Mouse (Mus musculus): ENCODE measurements around the gene Coq10a. TPM values are rescaled to one million over a fixed set of nuclear protein-coding genes. Genes with fewer than 3 reads are reported as not detected.
"Not testable (repeated sequence)": the region's sequence is repeated elsewhere in the genome, so short reads cannot be mapped to it uniquely, and the experiment has no call there.

The Coq10a gene
- polyA plus RNA-seq, 1 experiment from 2014 or later = 14.5 TPM

DNA sequence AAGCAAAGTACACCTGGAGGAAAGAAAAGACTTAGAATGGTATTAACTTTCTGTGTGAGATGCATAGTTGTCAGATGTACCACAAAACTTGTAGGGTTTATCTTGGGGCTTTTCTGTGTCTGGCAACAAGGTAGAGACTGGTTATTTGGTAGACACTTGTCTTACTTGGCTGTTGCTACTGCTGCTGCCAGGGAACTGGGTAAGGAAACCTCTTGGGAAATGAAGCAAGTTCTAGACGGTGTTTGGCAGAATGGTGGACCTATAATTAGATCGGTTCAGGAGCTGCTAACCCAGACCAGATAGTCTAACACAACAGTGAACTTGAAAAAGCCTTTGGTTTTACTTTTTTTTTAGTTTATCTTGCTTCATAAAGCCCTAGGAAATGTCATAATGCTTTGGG lies 29.8 kb downstream of the Coq10a start:
- Histone ChIP-seq H3K9ac (no peak overlapping the region), H3K4me2 (peak overlapping the region; percentile 75), H3K27me3 (replicated peaks) (no peaks in the 10 kb centered on the region), H3K36me3 (no peaks in the 10 kb centered on the region; the same call in 1 of the 2 replicates), H3K9me3 (no peaks in the 10 kb centered on the region), H3K27ac (peak overlapping the region; percentile 98; the same call in 1 of the 2 replicates), H3K4me3 (replicated peaks) (peak overlapping the region; percentile 64), H3K4me1 (peaks cover 22% of the 10 kb centered on the region)
- 68% methylated on average over 2 of the region's 2 CpGs for WGBS
- no peak for ATAC-seq (ENCODE audit: insufficient read depth, low FRiP score, low read depth)

- WGBS = 14% methylated on average over 5 of the region's 5 CpGs
- no peaks in the 10 kb centered on the region for H3K27me3 ChIP-seq (replicated peaks)
- ATAC-seq (ENCODE audit: insufficient read depth, low FRiP score, low read depth) = no peak
Measured at GRCm38 (mm10) chr10:128338415-128338814, 30.4 kb downstream of the Coq10a start.

DNA sequence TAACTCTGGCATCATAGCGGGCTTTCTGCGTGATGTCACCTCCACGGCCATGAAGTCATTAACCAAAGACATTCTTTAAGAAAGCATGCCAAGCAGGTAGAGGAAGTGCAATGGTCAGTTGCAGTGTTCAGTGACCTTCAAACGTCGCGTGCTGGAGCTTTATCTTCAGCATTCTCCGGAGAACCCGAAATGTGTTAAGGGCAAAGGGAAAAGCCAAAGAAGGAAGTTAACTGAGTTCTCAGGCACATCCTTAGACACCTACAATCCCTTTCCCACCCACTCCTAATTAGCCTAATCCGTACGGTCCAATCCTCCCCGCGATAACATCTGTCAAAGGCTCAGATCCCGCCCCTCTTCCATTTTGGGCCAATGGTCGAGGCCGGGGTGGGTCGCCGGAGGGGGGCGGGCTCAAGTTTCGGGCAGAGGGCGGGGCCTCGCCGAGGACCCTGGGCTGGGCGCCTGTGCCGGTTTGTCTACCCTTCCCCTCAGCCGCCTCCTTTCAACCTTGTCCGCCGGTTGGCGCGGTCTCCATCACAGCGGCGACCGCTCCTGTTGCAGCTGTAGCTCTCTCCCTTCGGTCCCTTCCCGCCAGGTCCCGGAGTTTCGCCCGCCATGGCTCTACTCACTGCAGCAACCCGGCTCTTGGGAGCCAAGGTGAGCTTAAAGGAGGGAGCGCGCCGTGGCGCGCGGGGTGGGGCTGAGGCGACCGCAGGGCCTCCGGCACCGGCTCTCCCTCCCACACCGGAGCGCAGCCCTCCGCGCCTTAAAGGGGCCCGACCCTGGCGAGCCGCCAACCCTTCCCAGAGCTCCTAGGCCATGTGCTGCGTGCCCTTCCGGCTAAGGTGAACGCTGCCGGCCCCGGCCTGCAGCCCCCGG lies 31.3 kb downstream of the Coq10a start, which contains the start of gene Cs:
Cs (plus strand) TSS at position 429 of the 876 bp plus-strand sequence.
- 1% methylated on average over 61 of the region's 61 CpGs for WGBS
- peak within 1 kb of the TSS; percentile 64 for H3K4me3 ChIP-seq (replicated peaks)
- no peaks in the 10 kb centered on the region; the same call in 1 of the 2 replicates for H3K36me3 ChIP-seq
- peak within 1 kb of the TSS; percentile 75 for H3K4me2 ChIP-seq
- peak; percentile 95 for ATAC-seq (ENCODE audit: insufficient read depth, low FRiP score, low read depth)
- H3K9ac ChIP-seq = peak within 1 kb of the TSS; percentile 66
- peaks cover 22% of the 10 kb centered on the region for H3K4me1 ChIP-seq
- no peaks in the 10 kb centered on the region for H3K27me3 ChIP-seq (replicated peaks)
- peak within 1 kb of the TSS; percentile 98 for H3K27ac ChIP-seq
- H3K9me3 ChIP-seq = no peaks in the 10 kb centered on the region

More at GRCm38 (mm10) chr10:128338415-128338814, 30.4 kb downstream of the Coq10a start:
- Histone ChIP-seq H3K4me3 (replicated peaks) (peak overlapping the region; percentile 64), H3K4me1 (peaks cover 22% of the 10 kb centered on the region), H3K36me3 (no peaks in the 10 kb centered on the region; the same call in 1 of the 2 replicates), H3K9ac (peak overlapping the region; percentile 66), H3K9me3 (no peaks in the 10 kb centered on the region), H3K27ac (peak overlapping the region; percentile 98), H3K4me2 (peak overlapping the region; percentile 75)

GRCm38 (mm10) chr10:128336597-128336996 lies 32.2 kb downstream of the Coq10a start:
- Histone ChIP-seq H3K9me3 (no peaks in the 10 kb centered on the region), H3K4me1 (peaks cover 22% of the 10 kb centered on the region), H3K36me3 (no peaks in the 10 kb centered on the region; the same call in 1 of the 2 replicates), H3K9ac (no peak overlapping the region), H3K27ac (peak overlapping the region; percentile 98; the same call in 1 of the 2 replicates), H3K4me3 (replicated peaks) (peak overlapping the region; percentile 64; the same call in 1 of the 2 replicates), H3K4me2 (peak overlapping the region; percentile 69), H3K27me3 (replicated peaks) (no peaks in the 10 kb centered on the region)
- 73% methylated on average over 3 of the region's 3 CpGs for WGBS
- no peak for ATAC-seq (ENCODE audit: insufficient read depth, low FRiP score, low read depth)

GRCm38 (mm10) chr10:128336195-128336594 lies 32.6 kb downstream of the Coq10a start:
- H3K9me3 ChIP-seq = no peaks in the 10 kb centered on the region
- no peaks in the 10 kb centered on the region; the same call in 1 of the 2 replicates for H3K36me3 ChIP-seq
- 0 out of 2 replicates have a peak overlapping the region, but pooled peaks have one; percentile 98 for H3K27ac ChIP-seq
- ATAC-seq (ENCODE audit: insufficient read depth, low FRiP score, low read depth) = no peak
- no peaks in the 10 kb centered on the region for H3K27me3 ChIP-seq (replicated peaks)
- H3K4me2 ChIP-seq = no peak overlapping the region
- H3K9ac ChIP-seq = no peak overlapping the region
- WGBS = 86% methylated on average over 3 of the region's 3 CpGs
- H3K4me3 ChIP-seq (replicated peaks) = no peak overlapping the region
- H3K4me1 ChIP-seq = peaks cover 22% of the 10 kb centered on the region

DNA sequence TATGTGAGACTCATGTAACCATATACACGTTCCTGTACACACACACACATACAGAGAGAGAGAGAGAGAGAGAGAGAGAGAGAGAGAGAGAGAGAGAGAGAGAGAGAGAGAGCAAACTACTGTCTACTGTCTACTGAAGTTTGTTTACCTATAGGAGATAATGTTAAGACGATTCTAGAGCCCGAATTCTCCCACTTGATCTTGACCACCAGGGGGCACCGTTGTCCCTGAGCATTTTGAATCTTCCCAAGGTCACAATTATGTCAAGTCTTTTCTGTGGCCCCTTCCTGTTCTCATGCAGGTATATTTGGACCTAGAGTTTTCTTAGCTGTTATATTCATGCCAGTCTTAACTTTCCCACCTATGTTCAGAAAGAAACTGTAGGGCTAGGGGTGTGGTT lies 33.2 kb downstream of the Coq10a start:
- WGBS = 0% methylated on average over 4 of the region's 4 CpGs
- no peak overlapping the region for H3K27ac ChIP-seq
- no peak overlapping the region for H3K4me2 ChIP-seq
- peaks cover 22% of the 10 kb centered on the region for H3K4me1 ChIP-seq
- ATAC-seq (ENCODE audit: insufficient read depth, low FRiP score, low read depth) = no peak
- no peaks in the 10 kb centered on the region; the same call in 1 of the 2 replicates for H3K36me3 ChIP-seq
- no peaks in the 10 kb centered on the region for H3K27me3 ChIP-seq (replicated peaks)
- no peak overlapping the region for H3K9ac ChIP-seq
- H3K4me3 ChIP-seq (replicated peaks) = no peak overlapping the region
- H3K9me3 ChIP-seq = no peaks in the 10 kb centered on the region

DNA sequence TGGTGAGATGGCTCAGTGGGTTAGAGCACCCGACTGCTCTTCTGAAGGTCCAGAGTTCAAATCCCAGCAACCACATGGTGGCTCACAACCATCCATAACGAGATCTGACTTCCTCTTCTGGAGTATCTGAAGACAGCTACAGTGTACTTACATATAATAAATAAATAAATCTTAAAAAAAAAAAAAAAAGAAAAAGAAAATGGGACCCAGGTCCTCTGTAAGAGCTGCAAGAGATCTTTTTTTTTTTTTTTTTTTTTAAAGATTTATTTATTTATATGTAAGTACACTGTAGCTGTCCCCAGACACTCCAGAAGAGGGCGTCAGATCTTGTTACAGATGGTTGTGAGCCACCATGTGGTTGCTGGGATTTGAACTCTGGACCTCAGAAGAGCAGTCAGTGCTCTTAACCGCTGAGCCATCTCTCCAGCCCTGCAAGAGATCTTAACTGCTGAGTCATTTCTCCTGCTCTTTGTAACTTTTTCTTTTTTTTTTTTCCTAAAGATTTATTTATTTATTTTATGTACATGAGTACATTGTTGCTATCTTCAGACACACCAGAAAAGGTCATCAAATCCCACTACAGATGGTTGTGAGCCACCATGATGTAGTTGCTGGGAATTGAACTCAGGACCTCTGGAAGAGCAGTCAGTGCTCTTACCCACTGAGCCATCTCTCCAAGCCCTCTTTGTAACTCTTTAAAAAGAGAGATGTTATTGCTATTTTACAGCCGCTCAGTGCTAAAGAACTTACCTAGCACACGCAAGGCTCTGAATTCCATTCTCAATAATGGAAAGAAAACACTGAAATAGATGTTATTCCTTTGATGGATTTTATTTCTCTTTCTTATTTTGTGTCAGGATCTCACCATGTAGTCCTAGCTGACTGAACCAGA lies 36.2 kb downstream of the Coq10a start:
- H3K4me1 ChIP-seq = not testable (repeated sequence)

DNA sequence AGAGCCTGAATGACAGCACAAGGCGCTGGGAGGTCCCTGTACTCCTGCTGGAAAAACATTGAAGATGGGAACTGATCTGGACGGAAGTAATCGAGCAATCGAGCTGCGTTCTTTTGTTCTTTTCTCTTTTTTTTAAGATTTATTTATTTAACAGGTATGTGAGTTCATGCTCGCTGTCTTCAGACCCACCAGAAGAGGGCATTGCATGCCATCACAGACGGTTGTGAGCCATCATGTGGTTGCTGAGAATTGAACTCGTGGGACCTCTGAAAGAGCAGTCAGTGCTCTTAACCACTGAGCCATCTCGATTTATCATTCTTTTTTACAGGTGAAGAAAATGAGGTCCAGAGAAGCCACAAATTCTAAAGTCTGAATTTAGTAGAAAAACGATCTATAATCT lies 41.2 kb downstream of the Coq10a start:
- Histone ChIP-seq H3K4me1 (peaks cover 9% of the 10 kb centered on the region), H3K4me2 (no peak overlapping the region), H3K27me3 (replicated peaks) (no peaks in the 10 kb centered on the region), H3K4me3 (replicated peaks) (no peak overlapping the region), H3K9ac (no peak overlapping the region), H3K9me3 (no peaks in the 10 kb centered on the region), H3K36me3 (peaks cover 29% of the 10 kb centered on the region), H3K27ac (no peak overlapping the region)
- 85% methylated on average over 10 of the region's 10 CpGs for WGBS
- ATAC-seq (ENCODE audit: insufficient read depth, low FRiP score, low read depth) = no peak

More for the DNA sequence above, 36.2 kb downstream of the Coq10a start:
- H3K4me3 ChIP-seq (replicated peaks); H3K4me2 ChIP-seq; H3K9ac ChIP-seq; ATAC-seq (ENCODE audit: insufficient read depth, low FRiP score, low read depth); H3K9me3 ChIP-seq; H3K36me3 ChIP-seq; H3K27me3 ChIP-seq (replicated peaks); H3K27ac ChIP-seq: not testable (repeated sequence)
- WGBS = 79% methylated on average over 6 of the region's 6 CpGs

- peaks cover 29% of the 10 kb centered on the region for H3K36me3 ChIP-seq
- WGBS = 92% methylated on average over 8 of the region's 8 CpGs
- no peak overlapping the region for H3K9ac ChIP-seq
- ATAC-seq (ENCODE audit: insufficient read depth, low FRiP score, low read depth) = no peak
- H3K27me3 ChIP-seq (replicated peaks) = no peaks in the 10 kb centered on the region
- peaks cover 9% of the 10 kb centered on the region for H3K4me1 ChIP-seq
- no peak overlapping the region for H3K4me3 ChIP-seq (replicated peaks)
- H3K27ac ChIP-seq = no peak overlapping the region
- no peak overlapping the region for H3K4me2 ChIP-seq
- no peaks in the 10 kb centered on the region for H3K9me3 ChIP-seq
Measured at GRCm38 (mm10) chr10:128326825-128327224, 42.0 kb downstream of the Coq10a start.

GRCm38 (mm10) chr10:128323516-128323915 lies 45.3 kb downstream of the Coq10a start:
- peak overlapping the region; percentile 77 for H3K9ac ChIP-seq
- H3K4me1 ChIP-seq = peaks cover 9% of the 10 kb centered on the region
- no peaks in the 10 kb centered on the region for H3K27me3 ChIP-seq (replicated peaks)
- ATAC-seq (ENCODE audit: insufficient read depth, low FRiP score, low read depth) = no peak
- H3K36me3 ChIP-seq = peaks cover 40% of the 10 kb centered on the region
- WGBS = 64% methylated on average over 8 of the region's 8 CpGs
- H3K27ac ChIP-seq = peak overlapping the region; percentile 93
- no peaks in the 10 kb centered on the region for H3K9me3 ChIP-seq
- peak overlapping the region; percentile 81 for H3K4me2 ChIP-seq
- H3K4me3 ChIP-seq (replicated peaks) = peak overlapping the region; percentile 74
